14 mouse cellular contexts compared by ENCODE assay signal in genomic region chr5:36677907-36678306, GRCm38 (mm10).
"Had no signal": no experiment of that assay in that cellular context is flagged by ENCODE, and none has a peak within 500 bp of the region (broad histone marks: within the 10 kb centered on the region; RNA-seq: fewer than 3 reads in every experiment).

No protein-coding gene starts in this region.

- H3K36me3 ChIP-seq: limb, embryonic 13.5 days; midbrain, embryonic 15.5 days; neural tube, embryonic 12.5 days had no signal

- H3K27ac ChIP-seq: kidney, postnatal 0 days; limb, embryonic 13.5 days; midbrain, embryonic 10.5 days; midbrain, embryonic 15.5 days; neural tube, embryonic 12.5 days had no signal

- DNase-seq: kidney, adult 2 months; kidney, postnatal 36 days; layer of hippocampus, adult 9-11 months; layer of hippocampus, postnatal 36 days; left cerebral cortex, postnatal 4 days; lung, adult 18-20 months; thymus, adult 18-20 months; thymus, postnatal 14 days had no signal

- H3K4me2 ChIP-seq: limb, embryonic 13.5 days; midbrain, embryonic 15.5 days; neural tube, embryonic 12.5 days had no signal

- ATAC-seq: intestine, embryonic 16.5 days; midbrain, embryonic 15.5 days had no signal

- H3K27me3 ChIP-seq: limb, embryonic 13.5 days; midbrain, embryonic 15.5 days; neural tube, embryonic 12.5 days had no signal

- H3K4me3 ChIP-seq: limb, embryonic 13.5 days; midbrain, embryonic 10.5 days; midbrain, embryonic 15.5 days; neural tube, embryonic 12.5 days had no signal

- H3K4me1 ChIP-seq: midbrain, embryonic 10.5 days; neural tube, embryonic 12.5 days had no signal

- H3K9me3 ChIP-seq: limb, embryonic 13.5 days; midbrain, embryonic 10.5 days; midbrain, embryonic 15.5 days; neural tube, embryonic 12.5 days had no signal

- H3K9ac ChIP-seq: limb, embryonic 13.5 days; midbrain, embryonic 15.5 days; neural tube, embryonic 12.5 days had no signal
